Mouse (Mus musculus): ENCODE results near the gene Taok1.

Taok1 gene

GRCm38 (mm10) chr11:77507426-77507825 lies 100.2 kb downstream of the Taok1 start:
- no peak for DNase-seq

GRCm38 (mm10) chr11:77506941-77507340 lies 100.7 kb downstream of the Taok1 start:
- DNase-seq = no peak

- DNase-seq = no peak
Measured at GRCm38 (mm10) chr11:77506273-77506672, 101.3 kb downstream of the Taok1 start.

GRCm38 (mm10) chr11:77505291-77505980 lies 102.2 kb downstream of the Taok1 start:
- no peak for DNase-seq

- DNase-seq = no peak
Measured at GRCm38 (mm10) chr11:77504377-77504776, 103.2 kb downstream of the Taok1 start.

GRCm38 (mm10) chr11:77503511-77503910 lies 104.1 kb downstream of the Taok1 start:
- DNase-seq = no peak

- no peak for DNase-seq
Measured at GRCm38 (mm10) chr11:77502481-77502880, 105.1 kb downstream of the Taok1 start.

- DNase-seq = no peak
Measured at GRCm38 (mm10) chr11:77501971-77502370, 105.6 kb downstream of the Taok1 start.

- peak; percentile 82 for DNase-seq
Measured at GRCm38 (mm10) chr11:77501392-77501791, 106.2 kb downstream of the Taok1 start.

GRCm38 (mm10) chr11:77500361-77501325 lies 107.0 kb downstream of the Taok1 start:
- DNase-seq = peak; percentile 5

- DNase-seq = peak; percentile 7
Measured at GRCm38 (mm10) chr11:77499354-77499753, 108.3 kb downstream of the Taok1 start.

- peak; percentile 10 for DNase-seq
Measured at GRCm38 (mm10) chr11:77498261-77499139, 109.1 kb downstream of the Taok1 start.

GRCm38 (mm10) chr11:77497851-77498250 lies 109.8 kb downstream of the Taok1 start:
- DNase-seq = no peak

- no peak for DNase-seq
Measured at GRCm38 (mm10) chr11:77497341-77497756, 110.3 kb downstream of the Taok1 start.

GRCm38 (mm10) chr11:77495507-77495906 lies 112.1 kb downstream of the Taok1 start:
- no peak for DNase-seq

- no peak for DNase-seq
Measured at GRCm38 (mm10) chr11:77494782-77495181, 112.8 kb downstream of the Taok1 start.

- DNase-seq = no peak
Measured at GRCm38 (mm10) chr11:77494344-77494676, 113.3 kb downstream of the Taok1 start.

GRCm38 (mm10) chr11:77493512-77494343 lies 113.9 kb downstream of the Taok1 start, which contains the start of gene Git1:
Gene Git1 (plus strand): TSS chr11:77493562.
- DNase-seq = peak; percentile 64

GRCm38 (mm10) chr11:77492911-77493332 lies 114.7 kb downstream of the Taok1 start:
- peak; percentile 91 for DNase-seq

GRCm38 (mm10) chr11:77492311-77492871 lies 115.2 kb downstream of the Taok1 start:
- peak; percentile 76 for DNase-seq

GRCm38 (mm10) chr11:77491502-77492291 lies 115.9 kb downstream of the Taok1 start:
- peak; percentile 61 for DNase-seq

Data from right cerebral cortex, postnatal 14 days (tissue).